16 mouse cellular contexts compared by ENCODE assay signal in the genomic region with DNA sequence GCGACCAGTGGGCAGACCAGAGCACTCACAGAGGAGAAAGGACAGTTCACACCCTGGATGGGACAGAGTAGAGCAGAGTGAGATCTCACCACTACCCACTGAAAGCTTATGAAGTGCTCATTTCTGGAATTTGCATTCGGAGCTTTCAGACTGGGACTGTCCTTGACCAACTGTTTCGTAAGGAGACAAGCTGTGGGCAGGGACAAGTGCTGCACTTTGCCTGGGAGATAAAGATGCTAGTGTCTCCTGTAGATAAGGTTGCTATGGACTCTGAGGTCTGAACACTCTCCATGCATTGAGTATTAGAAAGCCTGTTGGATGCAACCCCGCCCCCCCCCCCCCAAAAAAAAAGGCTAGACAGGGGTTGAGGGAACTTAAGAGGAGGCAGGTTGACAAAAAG.
DNase-seq lines count a peak whose midpoint lies in the region; ATAC-seq and TF ChIP-seq lines count a peak whose summit lies in the region.
"Had no signal": no experiment of that assay in that cellular context is flagged by ENCODE, and none has a peak within 500 bp of the region (broad histone marks: within the 10 kb centered on the region; RNA-seq: fewer than 3 reads in every experiment).

No protein-coding gene starts in this region.

- H3K4me2 ChIP-seq in stomach, embryonic 14.5 days (replicated peaks; ENCODE audit: low read depth, low read length), result no peak overlapping the region
- no peak overlapping the region for H3K4me2 ChIP-seq in stomach, postnatal 0 days (replicated peaks; ENCODE audit: low read depth)
- peak overlapping the region; percentile 67 for H3K4me2 ChIP-seq in liver, embryonic 12.5 days
- H3K4me2 ChIP-seq: embryonic facial prominence, embryonic 15.5 days; forebrain, embryonic 15.5 days had no signal

- TF ChIP-seq EP300 in stomach, postnatal 0 days (optimal IDR thresholded peaks at IDR 0.05), result no peak

- peak; percentile 50; the same call in 1 of the 2 replicates for ATAC-seq in frontal cortex, adult (ENCODE audit: low TSS enrichment)
- peak; percentile 61; the same call in 1 of the 2 replicates for ATAC-seq in stomach, embryonic 14.5 days (ENCODE audit: insufficient number of reproducible peaks, insufficient read depth, low FRiP score, low read depth)
- no peak for ATAC-seq in stomach, postnatal 0 days (ENCODE audit: low FRiP score, low TSS enrichment)
- peak; percentile 99 for ATAC-seq in liver, embryonic 12.5 days
- ATAC-seq: forebrain, embryonic 15.5 days had no signal

- H3K4me1 ChIP-seq in stomach, embryonic 14.5 days (ENCODE audit: control insufficient read depth, insufficient read depth, low read length), result no peaks in the 10 kb centered on the region
- no peaks in the 10 kb centered on the region for H3K4me1 ChIP-seq in stomach, postnatal 0 days (replicated peaks; ENCODE audit: control insufficient read depth, insufficient read depth)
- peaks cover 81% of the 10 kb centered on the region for H3K4me1 ChIP-seq in liver, embryonic 12.5 days
- H3K4me1 ChIP-seq: embryonic facial prominence, embryonic 15.5 days; forebrain, embryonic 15.5 days had no signal

- no peaks in the 10 kb centered on the region for H3K36me3 ChIP-seq in stomach, embryonic 14.5 days (ENCODE audit: control insufficient read depth, insufficient read depth, low read length)
- H3K36me3 ChIP-seq in stomach, postnatal 0 days (ENCODE audit: control insufficient read depth, insufficient read depth, low read length), result no peaks in the 10 kb centered on the region
- H3K36me3 ChIP-seq in liver, embryonic 12.5 days, result no peaks in the 10 kb centered on the region
- H3K36me3 ChIP-seq: embryonic facial prominence, embryonic 15.5 days; forebrain, embryonic 15.5 days had no signal

- no peaks in the 10 kb centered on the region for H3K9me3 ChIP-seq in stomach, embryonic 14.5 days (ENCODE audit: control insufficient read depth, low read depth, low read length)
- no peaks in the 10 kb centered on the region for H3K9me3 ChIP-seq in stomach, postnatal 0 days (ENCODE audit: control insufficient read depth, low read length)
- no peaks in the 10 kb centered on the region for H3K9me3 ChIP-seq in liver, embryonic 12.5 days (replicated peaks)
- H3K9me3 ChIP-seq: embryonic facial prominence, embryonic 15.5 days; forebrain, embryonic 15.5 days had no signal

- no peaks in the 10 kb centered on the region for H3K27me3 ChIP-seq in stomach, embryonic 14.5 days (ENCODE audit: control insufficient read depth, insufficient read depth, low read length)
- no peaks in the 10 kb centered on the region for H3K27me3 ChIP-seq in stomach, postnatal 0 days (ENCODE audit: control insufficient read depth, insufficient read depth, low read length)
- H3K27me3 ChIP-seq in liver, embryonic 12.5 days (replicated peaks), result no peaks in the 10 kb centered on the region
- H3K27me3 ChIP-seq: CH12.LX; embryonic facial prominence, embryonic 15.5 days; forebrain, embryonic 15.5 days had no signal

- DNase-seq in frontal cortex, postnatal 14 days (ENCODE audit: low spot score in 2 of 2), result no peak
- DNase-seq in stomach, postnatal 0 days (ENCODE audit: low spot score), result no peak
- DNase-seq in yolk sac, embryonic 10.5 days (ENCODE audit: low spot score), result peak; percentile 56
- DNase-seq in thymus, postnatal 25 days, result no peak
- no peak for DNase-seq in gastrocnemius, postnatal 25 days
- DNase-seq: cerebellum, adult 18-20 months; gastrocnemius, adult 2 months; heart, adult 2 months; lung, postnatal 14 days; midbrain, embryonic 14.5 days had no signal

- no peak overlapping the region for H3K27ac ChIP-seq in stomach, embryonic 14.5 days (ENCODE audit: low read length)
- no peak overlapping the region for H3K27ac ChIP-seq in stomach, postnatal 0 days (replicated peaks)
- peak overlapping the region; percentile 93 for H3K27ac ChIP-seq in liver, embryonic 12.5 days
- H3K27ac ChIP-seq: embryonic facial prominence, embryonic 15.5 days; forebrain, embryonic 15.5 days; gastrocnemius, adult 2 months; heart, adult 2 months had no signal

- TF ChIP-seq CTCF in stomach, postnatal 0 days (IDR thresholded peaks at IDR 0.05; ENCODE audit: low read depth), result no peak

- WGBS in stomach, embryonic 14.5 days, result 76% methylated on average over 4 of the region's 4 CpGs
- 69% methylated on average over 4 of the region's 4 CpGs for WGBS in stomach, postnatal 0 days
- WGBS in liver, embryonic 12.5 days (ENCODE audit: insufficient replicate concordance), result 15% methylated on average over 4 of the region's 4 CpGs

- no peak overlapping the region for H3K4me3 ChIP-seq in stomach, embryonic 14.5 days (ENCODE audit: low read depth, low read length)
- H3K4me3 ChIP-seq in stomach, postnatal 0 days (ENCODE audit: low read depth, low read length), result no peak overlapping the region
- peak overlapping the region; percentile 31 for H3K4me3 ChIP-seq in liver, embryonic 12.5 days
- H3K4me3 ChIP-seq: embryonic facial prominence, embryonic 15.5 days; forebrain, embryonic 15.5 days; gastrocnemius, adult 2 months; heart, adult 2 months had no signal

- H3K9ac ChIP-seq in stomach, embryonic 14.5 days (replicated peaks; ENCODE audit: low read depth, low read length), result no peak overlapping the region
- no peak overlapping the region for H3K9ac ChIP-seq in stomach, postnatal 0 days (ENCODE audit: low read length)
- H3K9ac ChIP-seq in liver, embryonic 12.5 days, result peak overlapping the region; percentile 67
- H3K9ac ChIP-seq: embryonic facial prominence, embryonic 15.5 days; forebrain, embryonic 15.5 days had no signal
